Mouse (Mus musculus): Measurements from ENCODE around the gene Cluap1. TPM values are rescaled to one million over a fixed set of nuclear protein-coding genes. Genes with fewer than 3 reads are reported as not detected.

The Cluap1 gene
- total and polyA plus RNA-seq, 2 experiments from 2014 or later = 11.8 to 42.6 TPM

DNA sequence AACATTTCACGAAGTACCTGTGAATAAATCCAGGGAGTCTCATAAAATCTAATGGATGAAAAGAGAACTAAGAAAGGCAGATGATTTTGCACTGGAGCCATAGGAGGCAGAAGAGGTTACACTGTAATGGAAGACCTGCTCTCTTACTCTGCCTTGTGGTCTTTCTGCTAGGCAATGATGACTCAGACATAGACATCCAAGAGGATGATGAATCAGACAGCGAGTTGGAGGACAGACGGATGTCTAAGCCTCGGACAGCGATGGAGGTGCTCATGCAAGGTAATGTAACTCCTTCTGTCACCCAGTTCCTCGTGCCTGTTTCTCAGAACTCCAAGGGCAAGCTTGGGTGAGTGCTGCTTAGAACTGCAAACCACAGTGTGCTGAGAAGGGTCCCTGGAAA is 24.9 kb downstream of the Cluap1 start:
- no peak overlapping the region for H3K4me3 ChIP-seq (ENCODE audit: low read length)
- no peak for TF ChIP-seq CTCF (IDR thresholded peaks at IDR 0.05; ENCODE audit: low read depth)
- H3K27me3 ChIP-seq (ENCODE audit: insufficient read depth, low read length) = no peaks in the 10 kb centered on the region
- DNase-seq (ENCODE audit: low spot score) (no peak), ATAC-seq (no peak)
- H3K4me1 ChIP-seq (ENCODE audit: insufficient read depth, low read length) = no peaks in the 10 kb centered on the region
- WGBS = 94% methylated on average over 6 of the region's 6 CpGs
- H3K27ac ChIP-seq = no peak overlapping the region
- H3K4me2 ChIP-seq (ENCODE audit: low read depth, low read length) = no peak overlapping the region
- H3K9ac ChIP-seq (replicated peaks; ENCODE audit: low read length) = no peak overlapping the region
- H3K9me3 ChIP-seq (ENCODE audit: low read length) = no peaks in the 10 kb centered on the region
- H3K36me3 ChIP-seq (ENCODE audit: insufficient read depth, low read length) = peaks cover 47% of the 10 kb centered on the region

DNA sequence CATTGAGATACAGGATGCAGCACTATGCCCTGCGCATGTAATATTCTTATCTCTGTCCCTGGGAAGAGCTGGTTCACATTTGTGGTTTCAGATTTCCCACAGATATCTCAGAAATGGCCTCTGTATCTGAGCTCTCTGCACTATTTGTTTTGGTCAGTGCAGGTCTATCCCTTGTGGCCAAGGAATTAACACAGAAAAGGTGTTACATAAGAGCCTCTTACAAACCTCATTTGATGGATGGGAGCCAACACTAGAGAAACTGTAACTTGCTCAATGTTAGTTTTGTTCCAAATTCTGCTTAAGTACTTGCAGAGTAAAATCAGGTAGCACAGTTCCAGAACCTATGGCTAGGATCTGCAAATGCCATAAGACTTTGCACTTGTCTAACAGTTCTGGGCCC is 25.5 kb downstream of the Cluap1 start:
- no peaks in the 10 kb centered on the region for H3K9me3 ChIP-seq (ENCODE audit: low read length)
- no peaks in the 10 kb centered on the region for H3K27me3 ChIP-seq (ENCODE audit: insufficient read depth, low read length)
- H3K9ac ChIP-seq (replicated peaks; ENCODE audit: low read length) = no peak overlapping the region
- no peak overlapping the region for H3K27ac ChIP-seq
- WGBS = 97% methylated on average over 1 of the region's 1 CpGs
- H3K4me3 ChIP-seq (ENCODE audit: low read length) = no peak overlapping the region
- DNase-seq (ENCODE audit: low spot score) (no peak), ATAC-seq (no peak)
- no peak for TF ChIP-seq CTCF (IDR thresholded peaks at IDR 0.05; ENCODE audit: low read depth)
- no peaks in the 10 kb centered on the region for H3K4me1 ChIP-seq (ENCODE audit: insufficient read depth, low read length)
- H3K4me2 ChIP-seq (ENCODE audit: low read depth, low read length) = no peak overlapping the region
- H3K36me3 ChIP-seq (ENCODE audit: insufficient read depth, low read length) = peaks cover 53% of the 10 kb centered on the region

DNA sequence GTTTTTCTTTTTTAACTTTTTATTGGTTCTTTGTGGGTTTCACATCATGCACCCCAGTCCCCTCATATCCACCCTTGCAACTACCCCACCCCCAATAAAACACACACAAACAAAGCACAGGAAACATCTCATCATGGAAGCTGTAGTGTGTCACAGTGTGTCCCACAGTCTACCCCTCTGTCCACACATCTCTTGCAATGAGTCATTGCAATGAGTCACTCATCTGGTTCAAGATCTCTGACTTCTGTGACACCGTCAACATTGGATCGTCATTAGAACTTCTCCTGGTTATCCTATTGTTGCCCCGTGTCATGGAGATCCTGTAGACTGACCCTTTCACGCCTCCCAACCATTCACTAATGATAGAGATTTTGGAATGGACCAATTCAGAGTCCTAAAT is 26.1 kb downstream of the Cluap1 start:
- no peak for DNase-seq (ENCODE audit: low spot score)
- Histone ChIP-seq H3K4me1 (ENCODE audit: insufficient read depth, low read length) (no peaks in the 10 kb centered on the region), H3K36me3 (ENCODE audit: insufficient read depth, low read length) (peaks cover 52% of the 10 kb centered on the region), H3K4me3 (ENCODE audit: low read length) (no peak overlapping the region), H3K27ac (no peak overlapping the region), H3K4me2 (ENCODE audit: low read depth, low read length) (no peak overlapping the region), H3K9me3 (ENCODE audit: low read length) (no peaks in the 10 kb centered on the region), H3K27me3 (ENCODE audit: insufficient read depth, low read length) (no peaks in the 10 kb centered on the region), H3K9ac (replicated peaks; ENCODE audit: low read length) (no peak overlapping the region)
- no peak for TF ChIP-seq CTCF (IDR thresholded peaks at IDR 0.05; ENCODE audit: low read depth)
- ATAC-seq = no peak
- 89% methylated on average over 4 of the region's 4 CpGs for WGBS

DNA sequence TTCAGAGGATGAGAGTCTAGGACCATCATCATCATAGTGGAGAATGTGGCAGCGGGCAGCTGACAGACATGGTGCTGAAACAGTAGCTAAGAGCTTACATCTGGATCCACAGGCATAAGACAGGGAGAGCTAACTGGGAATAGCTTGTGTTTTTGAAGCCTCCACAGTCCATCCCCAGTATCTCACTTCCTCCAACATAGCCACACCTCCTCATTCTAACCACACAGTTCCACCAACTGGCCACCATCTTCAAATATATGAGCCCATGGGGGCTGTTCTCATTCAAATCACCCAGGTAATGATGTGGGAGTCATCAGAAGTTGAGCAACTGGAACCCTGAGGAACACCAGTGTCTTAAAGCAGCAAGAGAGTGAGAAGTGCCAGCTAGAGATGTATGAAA is 42.5 kb downstream of the Cluap1 start:
- no peak overlapping the region for H3K9ac ChIP-seq (replicated peaks; ENCODE audit: low read length)
- H3K4me3 ChIP-seq (ENCODE audit: low read length) = no peak overlapping the region
- no peaks in the 10 kb centered on the region for H3K27me3 ChIP-seq (ENCODE audit: insufficient read depth, low read length)
- TF ChIP-seq CTCF (IDR thresholded peaks at IDR 0.05; ENCODE audit: low read depth) = no peak
- no peaks in the 10 kb centered on the region for H3K4me1 ChIP-seq (ENCODE audit: insufficient read depth, low read length)
- WGBS = 88% methylated on average over 1 of the region's 1 CpGs
- ATAC-seq (no peak), DNase-seq (ENCODE audit: low spot score) (no peak)
- no peak overlapping the region for H3K4me2 ChIP-seq (ENCODE audit: low read depth, low read length)
- H3K9me3 ChIP-seq (ENCODE audit: low read length) = no peaks in the 10 kb centered on the region
- no peak overlapping the region for H3K27ac ChIP-seq
- H3K36me3 ChIP-seq (ENCODE audit: insufficient read depth, low read length) = no peaks in the 10 kb centered on the region

DNA sequence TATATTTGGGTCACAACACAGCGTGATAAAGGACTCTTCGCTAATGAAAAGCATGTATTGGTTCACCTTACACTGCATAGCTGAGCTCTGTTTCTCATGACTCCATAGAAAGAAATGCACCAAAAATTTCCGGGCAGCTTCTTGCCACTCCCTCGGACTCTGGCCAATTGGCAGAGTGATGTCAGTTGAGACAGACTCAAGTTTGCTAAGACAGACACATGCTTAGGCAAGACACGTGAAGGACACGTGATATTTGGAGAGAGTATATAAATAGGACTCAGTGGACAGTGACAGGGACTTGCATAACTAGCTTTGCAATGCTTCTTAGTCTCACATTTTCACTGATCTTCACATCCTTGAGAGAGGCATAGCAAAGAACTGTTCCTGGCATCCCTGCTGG is 47.8 kb downstream of the Cluap1 start:
- Histone ChIP-seq H3K4me3 (ENCODE audit: low read length) (no peak overlapping the region), H3K27ac (no peak overlapping the region), H3K36me3 (ENCODE audit: insufficient read depth, low read length) (no peaks in the 10 kb centered on the region), H3K27me3 (ENCODE audit: insufficient read depth, low read length) (no peaks in the 10 kb centered on the region), H3K4me1 (ENCODE audit: insufficient read depth, low read length) (no peaks in the 10 kb centered on the region), H3K9ac (replicated peaks; ENCODE audit: low read length) (no peak overlapping the region), H3K4me2 (ENCODE audit: low read depth, low read length) (no peak overlapping the region), H3K9me3 (ENCODE audit: low read length) (no peaks in the 10 kb centered on the region)
- no peak for DNase-seq (ENCODE audit: low spot score)
- WGBS = 85% methylated on average over 6 of the region's 6 CpGs
- no peak for TF ChIP-seq CTCF (IDR thresholded peaks at IDR 0.05; ENCODE audit: low read depth)
- ATAC-seq = no peak

DNA sequence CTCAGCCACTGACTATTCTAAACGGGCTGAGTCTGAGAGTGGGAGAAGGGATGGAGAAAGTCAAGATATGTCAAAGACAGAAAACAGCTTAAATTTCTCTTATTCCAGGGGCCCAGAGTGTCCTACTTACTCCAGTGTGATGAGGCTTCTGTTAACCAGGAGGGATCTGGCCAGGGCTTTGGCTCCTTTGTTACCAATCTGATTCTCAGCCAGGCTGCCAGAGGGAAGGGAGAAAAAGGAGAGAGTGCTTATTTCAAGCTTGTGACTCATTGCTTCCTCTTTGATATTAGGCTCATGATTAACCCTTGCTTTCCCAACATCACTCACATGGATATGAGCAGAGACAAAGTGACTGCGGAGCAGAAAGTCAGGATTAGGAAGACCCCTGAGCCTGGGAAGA is 50.7 kb downstream of the Cluap1 start:
- 79% methylated on average over 2 of the region's 2 CpGs for WGBS
- no peak overlapping the region for H3K27ac ChIP-seq
- ATAC-seq = no peak

DNA sequence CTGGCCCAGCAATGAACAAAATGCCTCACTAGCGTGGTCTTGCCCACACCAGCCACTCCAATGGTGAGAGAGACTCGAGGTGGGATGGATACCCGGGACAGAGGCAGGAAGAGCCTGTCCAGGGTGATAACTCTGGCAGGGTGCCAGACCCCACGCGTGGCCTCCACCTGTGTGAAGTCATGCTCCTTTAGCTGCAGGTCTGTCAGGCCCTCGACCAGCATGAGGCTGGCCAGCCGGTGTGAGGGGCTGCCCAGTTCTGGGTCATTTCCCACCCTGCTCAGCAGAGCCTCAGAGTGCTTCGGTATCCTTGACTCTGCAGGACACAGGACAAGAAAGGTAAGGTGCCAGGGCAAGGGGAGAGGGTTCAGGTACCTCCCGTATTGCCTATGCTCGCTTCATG is 56.4 kb downstream of the Cluap1 start:
- WGBS = 77% methylated on average over 10 of the region's 10 CpGs
- H3K4me3 ChIP-seq (ENCODE audit: low read length) = no peak overlapping the region
- no peak for TF ChIP-seq CTCF (IDR thresholded peaks at IDR 0.05; ENCODE audit: low read depth)
- H3K4me1 ChIP-seq (ENCODE audit: insufficient read depth, low read length) = no peaks in the 10 kb centered on the region
- H3K27me3 ChIP-seq (ENCODE audit: insufficient read depth, low read length) = no peaks in the 10 kb centered on the region
- DNase-seq (ENCODE audit: low spot score) (no peak), ATAC-seq (no peak)
- H3K9me3 ChIP-seq (ENCODE audit: low read length) = no peaks in the 10 kb centered on the region
- no peak overlapping the region for H3K9ac ChIP-seq (replicated peaks; ENCODE audit: low read length)
- no peak overlapping the region for H3K27ac ChIP-seq
- no peak overlapping the region for H3K4me2 ChIP-seq (ENCODE audit: low read depth, low read length)
- H3K36me3 ChIP-seq (ENCODE audit: insufficient read depth, low read length) = no peaks in the 10 kb centered on the region

More for the DNA sequence above, 50.7 kb downstream of the Cluap1 start:
- DNase-seq (ENCODE audit: low spot score) = no peak
- no peaks in the 10 kb centered on the region for H3K27me3 ChIP-seq (ENCODE audit: insufficient read depth, low read length)
- no peaks in the 10 kb centered on the region for H3K9me3 ChIP-seq (ENCODE audit: low read length)
- no peak overlapping the region for H3K4me3 ChIP-seq (ENCODE audit: low read length)
- no peak overlapping the region for H3K4me2 ChIP-seq (ENCODE audit: low read depth, low read length)
- no peaks in the 10 kb centered on the region for H3K36me3 ChIP-seq (ENCODE audit: insufficient read depth, low read length)
- H3K9ac ChIP-seq (replicated peaks; ENCODE audit: low read length) = no peak overlapping the region
- no peaks in the 10 kb centered on the region for H3K4me1 ChIP-seq (ENCODE audit: insufficient read depth, low read length)
- no peak for TF ChIP-seq CTCF (IDR thresholded peaks at IDR 0.05; ENCODE audit: low read depth)

All from hindbrain, postnatal 0 days (tissue).